Mouse (Mus musculus): ENCODE measurements at regions not wholly inside any gene's neighbourhood (a gene's known extent, or its start where the extent isn't known, plus 50 kb on each side); places are given as distances from the start of the nearest gene placed in this dataset.

DNA sequence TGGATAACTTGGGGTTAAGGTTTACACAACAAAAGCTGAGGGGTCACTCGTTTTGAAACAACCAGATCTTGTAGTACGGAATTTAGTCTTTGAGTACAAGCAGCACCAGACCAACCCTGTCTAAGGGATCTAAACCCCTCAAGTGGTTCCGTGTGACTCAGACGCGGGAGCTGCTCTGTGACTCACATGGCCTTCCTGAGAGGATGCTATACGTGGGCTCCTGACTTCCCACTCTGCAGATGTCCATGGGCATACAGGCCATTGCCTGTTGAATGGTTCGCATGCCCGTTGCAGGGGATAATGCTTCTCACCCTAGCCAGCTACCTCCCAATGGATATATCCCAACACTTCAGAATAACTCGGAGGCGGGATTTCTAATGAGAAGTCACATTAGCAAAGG lies 86.5 kb downstream of the Tpra1 start:
- Histone ChIP-seq H3K4me2 (ENCODE audit: low read depth) (no peak overlapping the region), H3K9me3 (ENCODE audit: low read length) (no peaks in the 10 kb centered on the region), H3K4me3 (ENCODE audit: low read depth, low read length) (no peak overlapping the region), H3K27me3 (ENCODE audit: insufficient read depth, low read length) (no peaks in the 10 kb centered on the region), H3K27ac (ENCODE audit: low read depth, low read length) (no peak overlapping the region), H3K36me3 (ENCODE audit: insufficient read depth) (no peaks in the 10 kb centered on the region), H3K4me1 (ENCODE audit: insufficient read depth) (peaks cover 5% of the 10 kb centered on the region; the same call in 1 of the 2 replicates), H3K9ac (no peak overlapping the region)
- ATAC-seq (no peak), DNase-seq (no peak)
- WGBS: 93% methylated on average over 10 of the region's 10 CpGs
- TF ChIP-seq CTCF (IDR thresholded peaks at IDR 0.05; ENCODE audit: low read depth): no peak

DNA sequence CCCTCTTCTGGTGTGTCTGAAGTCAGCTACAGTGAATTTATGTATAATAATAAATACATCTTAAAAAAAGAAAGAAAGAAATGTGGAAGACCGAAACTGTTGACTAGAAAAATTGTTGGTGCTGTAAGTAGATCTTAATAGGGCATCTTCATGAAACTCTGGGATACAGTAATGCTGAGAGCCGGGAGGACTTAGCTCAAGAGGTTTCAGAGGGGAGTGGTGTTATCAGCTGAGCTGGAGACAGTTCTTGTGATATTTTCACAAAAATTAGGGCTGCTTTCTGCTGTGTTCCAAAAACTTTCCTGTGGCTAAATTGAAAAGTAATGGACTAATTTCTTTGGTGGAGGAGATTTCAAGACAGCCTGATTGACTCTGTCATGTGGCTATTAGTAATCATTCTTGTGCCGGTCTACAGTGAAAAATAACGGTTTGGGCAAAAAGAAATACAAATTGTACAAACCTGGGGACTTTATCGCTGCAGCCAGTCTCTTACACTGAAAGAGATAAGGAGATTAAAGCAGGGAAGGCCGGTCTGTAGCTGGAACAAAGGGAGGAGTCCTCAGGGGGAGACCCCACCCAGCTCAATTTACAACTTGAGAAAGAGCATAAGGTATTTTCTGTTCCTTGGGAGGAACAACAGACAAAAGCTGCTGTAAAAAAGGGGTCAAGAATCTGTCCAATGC lies 87.7 kb downstream of the Tpra1 start:
- no peak overlapping the region for H3K27ac ChIP-seq (ENCODE audit: low read depth, low read length)
- no peak overlapping the region for H3K4me3 ChIP-seq (ENCODE audit: low read depth, low read length)
- no peak for TF ChIP-seq CTCF (IDR thresholded peaks at IDR 0.05; ENCODE audit: low read depth)
- no peak overlapping the region for H3K9ac ChIP-seq
- no peak overlapping the region for H3K4me2 ChIP-seq (ENCODE audit: low read depth)
- no peaks in the 10 kb centered on the region for H3K9me3 ChIP-seq (ENCODE audit: low read length)
- H3K4me1 ChIP-seq (ENCODE audit: insufficient read depth): no peaks in the 10 kb centered on the region
- H3K36me3 ChIP-seq (ENCODE audit: insufficient read depth): no peaks in the 10 kb centered on the region
- 58% methylated on average over 6 of the region's 6 CpGs for WGBS
- ATAC-seq (no peak), DNase-seq (no peak)
- H3K27me3 ChIP-seq (ENCODE audit: insufficient read depth, low read length): no peaks in the 10 kb centered on the region

DNA sequence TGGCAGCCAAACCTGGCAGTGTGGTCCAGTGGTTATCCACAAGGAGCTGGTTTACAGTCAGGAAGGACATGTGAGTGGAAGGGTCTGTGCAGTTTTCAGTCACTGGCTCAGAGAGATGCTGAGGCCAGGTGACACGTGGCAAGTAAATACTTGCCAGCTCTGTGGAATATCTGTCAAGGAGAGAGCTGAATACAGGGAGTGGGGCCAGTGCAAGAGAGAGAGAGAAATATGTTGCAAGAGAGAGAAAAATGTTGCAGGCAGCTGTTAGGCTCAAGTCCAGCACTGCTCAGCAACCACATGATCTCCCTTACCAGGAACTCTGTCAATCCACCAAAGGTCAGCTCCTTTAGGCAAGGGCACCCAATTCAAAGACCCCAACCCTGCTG lies 88.2 kb downstream of the Tpra1 start:
- H3K9me3 ChIP-seq (ENCODE audit: low read length): no peaks in the 10 kb centered on the region
- H3K27ac ChIP-seq (ENCODE audit: low read depth, low read length): no peak overlapping the region
- H3K36me3 ChIP-seq (ENCODE audit: insufficient read depth): no peaks in the 10 kb centered on the region
- no peaks in the 10 kb centered on the region for H3K27me3 ChIP-seq (ENCODE audit: insufficient read depth, low read length)
- no peak for ATAC-seq
- no peak overlapping the region for H3K4me3 ChIP-seq (ENCODE audit: low read depth, low read length)
- no peaks in the 10 kb centered on the region for H3K4me1 ChIP-seq (ENCODE audit: insufficient read depth)
- WGBS: 48% methylated on average over 1 of the region's 1 CpGs
- no peak for TF ChIP-seq CTCF (IDR thresholded peaks at IDR 0.05; ENCODE audit: low read depth)
- no peak overlapping the region for H3K9ac ChIP-seq
- DNase-seq: no peak
- no peak overlapping the region for H3K4me2 ChIP-seq (ENCODE audit: low read depth)

DNA sequence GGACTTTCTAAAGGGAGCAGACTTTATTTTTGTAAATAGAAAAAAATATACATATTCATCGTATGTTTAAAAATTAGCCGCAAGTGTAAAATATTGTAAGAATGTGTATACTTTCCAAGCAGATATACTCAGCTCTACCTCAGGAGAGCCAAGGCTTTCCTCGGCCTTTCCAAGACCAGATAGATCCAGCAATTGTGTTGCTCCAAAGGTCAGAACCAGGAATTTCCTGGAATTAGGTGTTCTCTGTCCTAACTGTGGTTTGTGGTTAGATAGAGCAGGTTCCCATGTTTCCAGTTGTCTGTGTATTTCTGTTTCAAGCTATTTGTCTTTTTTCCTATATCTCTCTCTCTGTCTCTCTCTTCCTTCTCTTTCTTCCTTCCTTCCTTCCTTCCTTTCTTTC lies 93.0 kb downstream of the Tpra1 start:
- H3K27me3 ChIP-seq (ENCODE audit: insufficient read depth, low read length): no peaks in the 10 kb centered on the region
- no peak for TF ChIP-seq CTCF (IDR thresholded peaks at IDR 0.05; ENCODE audit: low read depth)
- H3K4me1 ChIP-seq (ENCODE audit: insufficient read depth): no peaks in the 10 kb centered on the region
- no peaks in the 10 kb centered on the region for H3K9me3 ChIP-seq (ENCODE audit: low read length)
- H3K36me3 ChIP-seq (ENCODE audit: insufficient read depth): no peaks in the 10 kb centered on the region
- H3K4me2 ChIP-seq (ENCODE audit: low read depth): no peak overlapping the region
- ATAC-seq (no peak), DNase-seq (no peak)
- no peak overlapping the region for H3K9ac ChIP-seq
- no peak overlapping the region for H3K27ac ChIP-seq (ENCODE audit: low read depth, low read length)
- H3K4me3 ChIP-seq (ENCODE audit: low read depth, low read length): no peak overlapping the region
- WGBS: 86% methylated on average over 3 of the region's 3 CpGs

DNA sequence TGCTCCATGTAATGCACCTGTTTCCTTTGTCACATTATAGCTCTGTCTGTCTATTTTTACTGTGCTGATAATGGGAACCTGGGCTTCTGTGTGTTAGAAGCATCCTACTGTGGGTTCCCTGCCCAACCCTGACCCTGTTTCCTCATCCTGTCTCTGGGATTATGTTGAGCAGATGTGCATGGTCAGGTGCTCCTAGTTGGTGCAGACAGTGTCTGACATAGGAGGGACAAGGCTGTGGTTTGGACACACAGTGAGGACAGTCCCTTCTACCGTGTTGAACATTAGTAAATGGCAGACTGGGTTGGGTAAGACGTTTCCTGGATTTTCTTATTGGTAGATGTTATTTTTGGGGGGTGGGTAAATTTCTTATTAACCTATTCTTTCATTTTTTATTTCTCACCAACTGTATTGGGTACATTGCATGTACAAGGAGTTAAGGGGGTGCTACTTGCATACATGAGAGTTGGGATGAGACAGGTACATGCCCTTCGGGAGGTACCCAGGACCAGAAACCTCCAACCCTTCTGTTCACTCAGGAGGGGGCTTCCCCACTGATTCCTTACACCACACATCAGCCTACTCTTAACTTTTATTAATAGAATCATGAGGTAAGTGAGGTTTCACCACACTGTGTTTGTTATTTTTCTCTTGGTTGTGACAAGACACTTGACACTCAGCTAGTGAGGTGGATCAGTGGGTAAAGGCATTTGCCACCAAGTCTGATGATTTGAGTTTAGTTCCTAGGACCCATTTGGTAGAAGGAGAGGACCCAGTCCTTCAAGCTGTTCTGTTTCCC lies 97.1 kb downstream of the Tpra1 start:
- no peaks in the 10 kb centered on the region for H3K36me3 ChIP-seq (ENCODE audit: insufficient read depth)
- H3K4me1 ChIP-seq (ENCODE audit: insufficient read depth): no peaks in the 10 kb centered on the region
- 91% methylated on average over 3 of the region's 3 CpGs for WGBS
- H3K9ac ChIP-seq: no peak overlapping the region
- peaks cover 5% of the 10 kb centered on the region; the same call in 1 of the 2 replicates for H3K27me3 ChIP-seq (ENCODE audit: insufficient read depth, low read length)
- TF ChIP-seq CTCF (IDR thresholded peaks at IDR 0.05; ENCODE audit: low read depth): no peak
- no peak overlapping the region for H3K4me2 ChIP-seq (ENCODE audit: low read depth)
- H3K4me3 ChIP-seq (ENCODE audit: low read depth, low read length): no peak overlapping the region
- DNase-seq (no peak), ATAC-seq (no peak)
- H3K9me3 ChIP-seq (ENCODE audit: low read length): peaks cover 1% of the 10 kb centered on the region; the same call in 1 of the 2 replicates
- H3K27ac ChIP-seq (ENCODE audit: low read depth, low read length): no peak overlapping the region

DNA sequence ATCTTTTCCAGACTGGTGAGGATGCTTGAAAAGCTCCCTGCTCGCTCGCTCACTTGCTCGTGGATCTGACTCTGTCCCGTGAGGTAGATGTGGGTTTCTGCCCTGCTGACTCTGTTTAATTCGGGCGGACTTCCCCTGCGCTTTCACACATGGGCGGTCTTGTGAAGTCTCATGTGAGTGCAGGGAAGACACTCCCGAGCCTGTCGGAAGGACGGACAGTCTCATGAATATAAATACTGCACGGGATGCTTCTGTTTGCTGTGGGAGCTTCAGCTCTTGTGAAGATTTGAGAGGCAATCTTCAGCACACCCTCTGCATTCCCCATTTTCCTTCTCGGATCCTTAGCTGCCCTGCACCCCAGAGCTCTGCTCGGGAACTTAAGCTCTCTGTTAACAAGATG lies 98.3 kb downstream of the Tpra1 start:
- no peaks in the 10 kb centered on the region for H3K4me1 ChIP-seq (ENCODE audit: insufficient read depth)
- H3K9me3 ChIP-seq (ENCODE audit: low read length): peaks cover 5% of the 10 kb centered on the region; the same call in 1 of the 2 replicates
- no peak overlapping the region for H3K4me3 ChIP-seq (ENCODE audit: low read depth, low read length)
- ATAC-seq (no peak), DNase-seq (no peak)
- no peak for TF ChIP-seq CTCF (IDR thresholded peaks at IDR 0.05; ENCODE audit: low read depth)
- H3K36me3 ChIP-seq (ENCODE audit: insufficient read depth): no peaks in the 10 kb centered on the region
- no peak overlapping the region for H3K4me2 ChIP-seq (ENCODE audit: low read depth)
- H3K9ac ChIP-seq: 0 out of 2 replicates have a peak overlapping the region, but pooled peaks have one; percentile 31
- no peak overlapping the region for H3K27ac ChIP-seq (ENCODE audit: low read depth, low read length)
- peaks cover 5% of the 10 kb centered on the region; the same call in 1 of the 2 replicates for H3K27me3 ChIP-seq (ENCODE audit: insufficient read depth, low read length)
- WGBS: 15% methylated on average over 14 of the region's 14 CpGs
